Mouse (Mus musculus): Measurements from ENCODE around the gene Elf4.

Gene Elf4

DNA sequence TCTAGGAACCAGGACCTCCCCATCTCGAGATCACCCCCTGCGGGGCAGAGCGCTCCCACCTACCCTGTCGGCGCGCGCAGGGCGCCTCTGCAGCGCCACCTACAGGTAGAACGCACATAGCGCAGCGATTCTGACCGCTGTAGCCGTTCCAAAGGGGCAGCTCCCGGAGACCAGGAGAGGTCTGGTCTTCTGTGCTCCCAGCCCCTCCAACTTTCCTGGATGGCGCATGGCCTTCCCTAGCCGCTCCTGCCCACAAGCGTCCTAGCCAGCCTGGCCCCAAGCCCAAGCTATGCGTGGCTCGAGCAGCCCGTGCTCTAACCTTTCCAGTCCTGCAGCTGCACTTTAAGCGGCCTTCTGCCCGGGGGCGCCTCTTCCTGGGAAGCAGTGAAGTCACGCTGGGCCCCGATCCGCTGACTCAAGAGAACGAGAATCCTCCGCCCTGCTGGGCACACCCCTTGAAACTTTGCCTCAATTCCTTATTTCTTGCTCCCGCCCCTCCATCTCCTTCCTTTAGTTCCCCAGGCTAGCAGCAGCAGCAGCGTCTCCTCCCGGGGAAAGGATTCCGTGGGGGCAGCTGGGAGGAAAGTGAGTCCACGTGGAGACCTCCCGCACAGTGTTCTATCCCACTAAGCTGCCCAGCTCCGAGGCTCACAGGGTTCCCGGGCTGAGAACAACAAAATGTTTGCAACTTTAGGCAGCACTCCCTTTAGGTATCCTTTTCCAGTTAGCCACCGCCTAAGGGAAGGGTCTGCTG, at the start of gene Elf4:
Elf4 (minus strand) TSS at position 379 of the 754 bp plus-strand sequence.
- DNase-seq (ENCODE audit: low spot score): peak; percentile 36

DNA sequence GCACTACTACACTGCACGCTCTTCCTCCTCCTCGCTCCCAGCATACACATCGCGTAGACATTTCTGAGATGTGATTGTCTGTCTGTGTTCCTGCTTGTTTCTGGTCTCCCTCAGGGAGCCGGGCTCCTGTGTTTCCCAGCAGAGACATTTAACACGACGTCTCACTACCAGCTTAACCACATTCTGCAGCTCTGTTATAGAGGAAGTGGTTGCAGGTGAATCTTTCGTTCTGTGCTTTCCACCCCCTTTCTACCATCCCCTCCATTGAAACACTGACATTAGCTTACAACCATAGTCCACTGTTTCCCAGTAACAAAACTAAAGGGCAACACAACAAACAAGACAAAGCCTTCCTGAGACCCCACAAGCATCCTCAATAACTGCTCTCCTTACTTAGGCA, 30.8 kb upstream of the Elf4 start:
- DNase-seq (ENCODE audit: low spot score): no peak

DNA sequence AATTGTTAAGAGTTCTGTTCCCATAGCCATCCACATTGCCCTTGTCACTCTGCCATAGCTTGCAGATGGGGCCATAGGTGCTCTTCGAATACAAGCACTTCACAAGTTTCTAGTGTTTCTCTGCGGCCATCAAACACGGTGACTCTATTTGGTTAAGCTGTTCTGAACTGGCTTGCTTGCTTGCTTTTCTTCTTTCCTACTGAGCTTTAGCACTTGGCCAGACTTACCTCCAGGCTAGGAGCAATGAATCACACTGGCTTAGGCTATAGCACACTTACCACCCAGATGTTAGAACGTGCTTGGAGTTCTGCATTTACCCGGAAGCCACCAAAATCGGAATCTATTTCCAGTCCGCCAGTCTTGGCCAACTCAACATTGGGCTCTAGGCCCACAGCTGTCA, 18.8 kb upstream of the Elf4 start:
- DNase-seq (ENCODE audit: low spot score): no peak

DNA sequence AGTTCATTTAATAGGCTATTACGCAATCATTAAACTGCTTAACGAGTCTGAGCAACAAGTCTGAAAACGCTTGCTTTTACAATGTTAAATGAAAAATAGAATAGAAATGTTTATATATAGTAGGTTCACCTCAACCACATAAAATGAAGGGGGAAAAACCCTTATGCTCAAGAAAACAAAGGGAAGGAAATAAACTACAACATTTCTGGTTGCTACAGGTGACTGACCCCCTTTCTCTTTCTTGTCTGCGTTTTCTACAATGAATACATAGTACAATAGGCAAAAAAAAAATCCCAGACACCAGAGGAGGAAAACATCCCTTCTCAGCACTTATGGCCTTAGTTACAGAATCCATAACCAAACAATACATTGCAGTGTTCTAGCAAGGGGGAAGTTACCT, 18.2 kb upstream of the Elf4 start:
- DNase-seq (ENCODE audit: low spot score): no peak

DNA sequence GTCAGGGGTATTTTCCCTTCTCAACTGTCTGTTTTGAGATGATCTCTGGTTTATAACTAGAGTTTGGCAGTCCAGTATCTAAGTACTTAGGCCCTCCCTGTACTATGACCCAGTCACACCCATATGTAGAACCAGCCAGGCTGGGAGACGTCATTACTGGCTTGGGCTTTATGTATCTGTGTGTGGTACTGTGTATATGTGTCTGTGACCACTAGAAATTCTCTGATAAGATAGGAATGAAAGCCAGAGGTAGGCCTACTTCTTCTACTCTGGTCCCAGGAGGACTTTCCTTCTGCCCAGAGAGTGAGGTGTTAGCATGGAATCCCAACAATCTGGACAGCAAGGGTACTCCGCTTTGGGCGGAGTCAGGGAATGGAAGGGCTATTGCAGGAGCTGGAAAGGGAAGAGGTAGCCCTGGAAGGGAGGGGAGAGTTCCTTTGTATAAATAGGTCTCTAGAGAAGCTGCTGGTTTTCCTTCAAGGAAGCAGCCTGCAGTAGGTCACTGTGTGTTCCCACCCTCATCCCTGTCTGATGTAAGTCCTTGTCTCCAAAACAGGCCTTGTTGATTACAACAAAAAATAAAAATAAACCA, 4.5 kb upstream of the Elf4 start:
- no peak for DNase-seq (ENCODE audit: low spot score)

DNA sequence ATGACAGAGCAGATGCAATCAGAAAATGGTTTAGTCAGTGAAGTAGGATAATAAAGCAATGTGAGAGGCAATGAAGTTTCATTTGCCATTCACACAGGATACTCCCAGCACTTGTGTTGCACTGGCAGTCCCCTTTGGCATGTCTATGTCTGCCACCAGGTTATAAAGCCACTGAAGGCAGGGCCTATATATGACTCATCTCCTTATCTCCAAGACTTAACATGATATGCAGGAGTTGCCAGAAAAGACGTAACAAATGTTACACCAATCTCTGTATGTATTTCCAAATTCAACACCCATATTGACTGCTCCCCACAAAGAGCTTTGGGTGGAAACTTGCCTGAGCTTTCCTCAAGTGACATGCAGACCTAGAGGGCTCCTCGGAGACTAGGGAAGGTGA, 3.2 kb upstream of the Elf4 start:
- DNase-seq (ENCODE audit: low spot score): no peak

DNA sequence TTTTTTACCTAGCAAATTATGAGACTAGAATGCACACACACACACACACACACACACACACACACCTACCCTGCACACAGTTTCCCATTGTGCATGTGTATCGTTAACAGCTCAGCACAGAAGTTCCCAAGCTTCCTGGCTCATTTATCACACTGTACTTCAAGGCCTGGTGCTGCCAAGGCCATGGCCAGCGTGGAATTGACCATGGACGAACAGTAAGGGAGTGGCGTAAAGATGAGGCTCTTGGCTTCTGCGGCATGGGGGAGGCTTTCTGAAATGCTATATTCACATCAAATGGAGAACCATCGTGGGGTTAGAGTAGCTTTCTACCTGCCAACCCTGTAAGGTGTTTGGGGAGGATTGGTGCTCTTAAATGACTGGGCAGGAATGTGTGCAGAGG, 1.5 kb upstream of the Elf4 start:
- DNase-seq (ENCODE audit: low spot score): peak; percentile 35

DNA sequence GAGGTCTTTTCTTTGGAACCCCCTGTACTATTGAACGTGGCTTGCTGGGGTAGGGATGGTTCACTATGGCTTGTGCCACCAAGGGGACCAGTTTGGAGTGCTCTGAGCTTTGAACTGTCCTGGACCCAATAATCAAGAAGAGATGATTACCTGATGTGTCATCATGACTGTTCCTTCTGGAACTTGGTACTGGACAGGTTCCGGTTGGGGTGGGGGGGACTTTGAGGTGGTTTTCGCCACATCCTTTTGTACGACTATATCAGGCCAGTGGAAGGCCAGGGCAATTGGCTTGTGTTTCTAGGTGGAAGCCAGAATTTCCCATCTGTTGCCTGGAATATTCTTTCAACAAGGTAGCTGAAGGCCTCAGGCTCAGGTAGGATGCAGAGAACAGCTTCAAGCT, 704 bp upstream of the Elf4 start:
- no peak for DNase-seq (ENCODE audit: low spot score)

DNA sequence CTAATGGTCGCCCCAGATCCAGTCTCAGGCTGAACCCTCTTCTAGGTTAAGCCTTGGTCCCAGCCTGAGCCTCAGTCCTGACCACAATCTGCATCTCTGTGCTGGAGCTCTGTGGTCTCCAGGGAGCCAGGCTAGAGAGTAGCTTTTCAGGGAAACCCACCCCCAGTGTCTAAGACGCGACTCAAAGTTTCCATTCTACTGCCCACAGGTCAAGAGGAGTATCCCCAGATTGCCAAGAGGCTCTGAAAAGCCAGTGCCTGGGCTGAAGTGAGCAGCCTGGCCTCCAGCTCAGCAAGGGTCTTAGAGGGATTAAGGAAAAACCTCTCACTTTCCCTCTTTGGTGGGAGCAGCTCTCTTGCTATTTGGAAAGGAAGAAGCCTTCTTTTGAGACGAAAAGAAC, 635 bp downstream of the Elf4 start:
- no peak for DNase-seq (ENCODE audit: low spot score)

DNA sequence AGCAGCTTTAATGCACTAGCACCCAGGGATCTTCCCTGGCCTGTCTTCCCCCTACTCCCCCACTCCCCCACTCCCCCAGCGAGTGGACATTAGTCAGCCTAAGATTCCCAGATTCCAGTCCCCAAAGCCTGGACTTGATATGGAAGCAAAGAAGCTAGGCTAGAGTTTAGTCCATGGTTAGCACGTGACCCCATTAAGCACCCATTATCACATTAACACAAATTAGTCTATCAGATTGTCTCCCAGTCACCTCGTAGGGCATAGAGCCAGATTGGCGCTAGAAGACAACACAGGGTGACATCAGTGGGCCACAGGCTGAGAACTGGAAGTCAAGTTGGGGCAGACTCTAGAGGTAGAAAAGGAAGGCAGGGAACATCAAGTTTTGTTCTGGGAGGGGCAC, 1.9 kb downstream of the Elf4 start:
- no peak for DNase-seq (ENCODE audit: low spot score)

DNA sequence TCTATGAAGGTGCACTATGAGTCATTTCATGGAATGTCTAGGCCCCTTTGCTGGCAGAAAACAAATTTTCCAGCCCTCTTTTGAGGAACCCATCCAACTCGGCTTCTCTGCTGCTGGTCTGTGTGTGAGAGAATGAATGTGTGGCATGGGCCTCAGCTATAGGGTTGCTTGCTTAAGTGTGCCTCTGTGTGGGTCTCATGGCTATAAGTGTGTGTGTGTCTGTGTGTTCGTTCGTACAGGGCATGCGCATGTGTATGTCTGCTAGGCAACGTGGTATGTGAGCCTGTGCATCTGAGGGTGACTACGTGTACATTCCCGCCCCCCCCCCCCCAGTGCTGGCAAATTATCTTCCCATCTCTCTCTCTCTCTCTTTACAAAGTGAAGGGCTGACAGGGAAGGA, 2.4 kb downstream of the Elf4 start:
- no peak for DNase-seq (ENCODE audit: low spot score)

DNA sequence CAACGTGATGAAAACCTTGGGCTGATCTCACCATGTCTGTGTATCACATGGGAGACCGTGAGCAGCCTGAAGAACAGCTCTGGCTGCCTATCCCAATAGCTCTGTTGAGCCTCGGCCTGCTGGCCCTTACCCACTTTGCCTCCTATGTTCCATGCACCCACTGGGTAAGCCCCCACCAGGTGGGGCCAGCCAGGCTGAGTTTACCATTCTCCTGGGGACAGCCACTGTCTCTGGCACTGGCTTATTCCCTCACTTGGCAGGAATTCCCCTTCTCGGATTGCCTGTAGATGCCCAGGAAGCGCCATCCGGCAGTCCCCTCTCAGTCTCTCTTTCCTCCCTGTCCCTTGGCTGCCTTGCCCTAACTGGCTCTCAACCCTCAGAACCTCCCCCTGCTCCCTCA, 6.0 kb downstream of the Elf4 start:
- no peak for DNase-seq (ENCODE audit: low spot score)

DNA sequence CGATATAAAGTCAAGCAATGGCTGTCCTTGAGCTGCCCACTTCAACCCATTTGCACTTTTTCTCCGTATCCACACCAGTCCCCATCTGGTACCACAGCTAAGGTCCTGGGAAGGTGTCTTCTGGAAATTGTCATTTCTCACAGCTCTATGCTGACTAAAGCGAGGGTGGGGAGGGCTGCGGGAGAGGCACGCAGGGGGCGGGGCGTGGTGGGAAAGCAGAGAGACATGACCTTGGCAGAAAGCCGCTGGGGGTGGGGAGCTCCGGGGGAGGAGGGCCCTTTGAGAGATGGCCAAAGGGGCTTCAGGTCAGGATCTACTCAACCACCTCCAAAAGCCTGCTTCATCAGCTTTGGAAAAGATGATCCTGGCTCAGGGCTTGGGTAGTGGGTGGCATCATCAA, 7.9 kb downstream of the Elf4 start:
- DNase-seq (ENCODE audit: low spot score): no peak

DNA sequence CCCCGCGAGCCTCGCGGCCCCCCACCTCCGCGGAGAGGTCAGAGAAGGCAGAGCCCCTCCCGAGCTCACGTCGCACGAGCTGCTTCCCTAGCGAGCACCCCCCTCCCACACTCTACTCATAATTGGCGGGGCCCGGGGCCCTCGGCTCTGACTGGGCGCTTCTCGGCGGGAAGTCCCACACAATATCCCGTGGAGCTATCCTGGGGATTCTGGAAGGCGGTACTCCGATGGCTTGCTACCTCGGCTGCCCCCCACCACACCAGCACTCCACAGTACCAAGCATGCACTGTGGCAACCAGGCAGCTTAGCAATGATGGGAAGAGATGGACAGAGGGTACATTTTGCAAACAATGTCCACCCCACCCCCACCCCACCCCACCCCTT, 8.4 kb downstream of the Elf4 start:
- DNase-seq (ENCODE audit: low spot score): no peak

DNA sequence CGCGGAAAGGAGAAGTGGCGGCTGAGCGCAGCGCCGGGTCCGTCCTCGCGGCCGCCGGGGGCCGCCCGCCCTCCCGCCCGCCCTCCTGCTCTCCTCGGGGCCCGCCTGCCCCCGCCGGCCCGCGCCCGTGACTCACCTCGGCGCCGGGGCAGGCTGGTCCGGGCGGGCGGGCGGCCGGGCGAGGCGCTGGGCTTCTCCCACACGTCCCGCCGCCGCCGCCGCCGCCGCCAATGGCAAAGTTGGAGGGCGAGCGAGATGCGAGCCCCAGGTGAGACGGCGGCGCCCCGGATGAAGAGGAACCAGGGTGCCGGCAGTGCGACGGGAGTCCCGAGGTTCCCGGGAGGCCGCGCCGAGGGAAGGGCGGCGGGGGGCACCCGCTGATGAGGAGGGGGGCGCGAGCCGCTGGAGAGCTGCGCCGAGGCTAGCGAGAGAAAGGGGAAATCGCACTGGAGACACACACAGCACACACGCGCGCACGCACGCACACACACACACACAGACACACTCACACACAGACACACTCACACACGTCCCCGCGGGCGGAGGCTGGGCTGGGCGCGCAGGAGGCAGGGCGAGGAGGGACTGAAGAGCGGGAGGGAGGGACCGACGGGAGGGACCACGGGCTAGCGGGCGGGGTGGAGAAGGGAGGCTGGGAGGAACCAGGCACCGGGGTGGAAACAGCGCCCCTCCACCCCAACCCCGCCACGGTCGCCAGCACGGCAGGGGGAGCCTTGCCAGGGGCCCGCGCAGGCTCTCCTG, 9.0 kb downstream of the Elf4 start:
- peak; percentile 78 for DNase-seq (ENCODE audit: low spot score)

DNA sequence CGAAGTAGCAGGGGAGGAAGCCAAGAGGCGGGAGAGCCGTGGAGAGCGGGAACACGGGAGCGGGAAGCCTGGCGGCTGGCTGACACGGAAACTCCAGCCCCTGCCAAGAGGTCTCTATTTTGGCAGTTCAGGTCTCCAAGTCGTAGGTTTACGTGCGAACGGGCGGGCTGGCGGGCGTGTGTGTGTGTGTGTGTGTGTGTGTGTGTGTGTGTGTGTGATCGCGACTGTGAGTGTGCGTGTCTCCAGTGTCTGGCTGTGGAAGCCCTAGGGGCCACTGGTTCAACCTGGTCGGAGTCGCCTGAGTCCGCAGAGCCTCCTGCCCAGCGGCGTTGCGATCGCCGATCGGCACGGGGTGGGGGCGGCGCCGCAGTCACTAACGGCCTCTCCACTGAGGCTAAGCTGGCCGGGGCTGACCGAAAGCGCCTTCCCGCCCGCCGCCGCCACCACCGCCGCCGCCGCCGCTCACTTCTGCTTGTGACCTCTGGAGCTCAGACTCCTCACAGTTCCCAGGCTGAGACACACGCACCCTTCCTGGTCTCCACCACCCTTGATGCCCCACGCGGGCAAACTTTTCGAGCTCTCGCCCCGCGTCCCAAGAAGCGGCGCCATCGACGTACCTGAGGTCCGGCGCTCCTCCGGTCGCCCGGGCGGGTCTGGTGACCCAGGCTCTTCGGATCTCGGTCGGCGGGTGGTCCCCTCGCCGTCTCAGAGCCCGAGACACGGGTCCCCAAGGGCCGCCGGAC, 9.8 kb downstream of the Elf4 start:
- DNase-seq (ENCODE audit: low spot score): no peak

DNA sequence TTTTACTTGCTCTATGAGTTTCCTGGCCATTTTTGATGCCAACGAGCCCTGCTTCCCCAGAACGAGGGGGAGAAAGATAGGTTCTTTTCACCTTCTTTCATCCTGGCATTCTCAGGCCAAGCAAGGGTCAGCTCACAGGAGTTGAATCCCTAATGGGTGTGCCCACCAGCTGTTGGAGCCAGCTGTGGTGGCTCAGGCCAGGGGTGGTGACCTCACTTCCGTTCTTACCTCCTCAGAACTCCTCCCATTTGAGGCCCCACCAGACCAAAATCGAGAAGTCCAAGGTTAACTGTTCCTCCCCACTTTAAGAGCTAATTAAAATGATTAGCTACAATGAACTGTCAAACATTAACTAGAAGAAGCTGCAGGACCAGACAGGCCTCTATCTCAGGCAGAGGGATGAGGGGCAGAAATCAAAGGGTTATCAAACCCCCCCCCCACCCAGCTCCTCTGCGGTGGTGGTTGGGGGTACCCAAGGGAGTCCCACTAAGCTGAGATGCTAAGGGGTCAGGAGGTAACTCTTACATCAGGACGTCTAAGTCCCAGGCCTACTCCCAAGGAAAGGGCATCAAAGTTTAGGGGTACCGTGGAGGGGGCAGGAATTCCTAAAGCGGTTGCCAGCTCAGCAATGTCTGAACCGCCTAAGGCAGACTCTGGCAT, 10.6 kb downstream of the Elf4 start:
- DNase-seq (ENCODE audit: low spot score): no peak

DNA sequence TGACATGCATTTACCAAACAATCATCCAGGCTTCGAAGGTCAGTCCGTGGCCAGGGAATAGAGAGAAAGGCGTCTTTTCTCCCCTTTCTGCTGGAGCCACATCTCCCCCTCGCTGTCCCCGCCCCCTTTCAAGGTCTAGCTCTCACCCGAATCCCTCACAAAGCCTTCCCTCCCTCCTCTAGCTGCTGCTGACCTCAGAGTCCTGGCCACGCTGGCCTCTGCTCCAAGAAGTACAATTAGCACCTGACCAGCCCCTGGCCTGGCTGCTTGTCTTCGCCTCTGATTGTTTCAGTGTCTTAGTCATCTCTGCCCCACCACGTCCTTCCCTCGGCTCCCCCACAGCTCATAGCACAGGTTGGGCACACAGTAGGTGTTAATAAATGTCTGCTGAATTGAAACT, 13.3 kb downstream of the Elf4 start:
- peak; percentile 40 for DNase-seq (ENCODE audit: low spot score)

DNA sequence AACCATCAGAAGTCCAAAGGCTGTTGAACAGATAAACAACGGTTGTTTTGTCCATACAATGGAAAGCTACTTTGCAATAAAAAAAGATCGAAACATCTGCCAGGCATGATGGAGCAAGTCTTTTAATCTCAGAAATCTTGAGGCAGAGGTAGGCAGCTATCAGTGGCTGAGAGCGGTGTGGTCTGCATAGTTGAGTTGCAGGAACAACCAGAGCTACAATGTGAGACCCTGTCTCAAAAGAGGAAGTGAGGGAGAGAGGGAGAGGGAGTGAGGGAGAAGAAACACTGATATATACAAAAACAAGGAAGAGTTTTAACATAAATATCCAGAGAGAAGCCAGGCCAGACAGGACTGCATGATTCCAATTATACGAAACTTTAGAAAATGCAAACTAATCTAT, 18.3 kb downstream of the Elf4 start:
- DNase-seq (ENCODE audit: low spot score): no peak

DNA sequence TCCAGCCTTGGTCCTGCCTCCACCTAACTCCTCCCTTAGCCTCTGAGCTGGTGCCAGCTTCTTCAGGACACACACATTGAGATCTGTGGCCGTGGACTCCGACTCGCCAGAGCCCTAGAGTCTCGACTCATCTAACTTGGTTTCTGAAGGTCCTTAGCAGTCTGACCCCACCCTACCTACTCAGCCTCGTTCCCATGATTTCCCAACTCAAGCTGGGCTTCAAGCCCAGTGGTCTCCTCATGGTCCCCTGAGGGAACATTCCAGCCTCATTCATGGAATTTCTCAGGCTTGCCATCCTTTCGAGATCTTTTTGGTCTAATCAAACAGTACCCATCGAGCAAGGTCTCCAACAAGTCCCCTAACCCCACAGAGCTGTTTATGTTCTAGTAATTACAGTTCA, 21.0 kb downstream of the Elf4 start:
- no peak for DNase-seq (ENCODE audit: low spot score)

DNA sequence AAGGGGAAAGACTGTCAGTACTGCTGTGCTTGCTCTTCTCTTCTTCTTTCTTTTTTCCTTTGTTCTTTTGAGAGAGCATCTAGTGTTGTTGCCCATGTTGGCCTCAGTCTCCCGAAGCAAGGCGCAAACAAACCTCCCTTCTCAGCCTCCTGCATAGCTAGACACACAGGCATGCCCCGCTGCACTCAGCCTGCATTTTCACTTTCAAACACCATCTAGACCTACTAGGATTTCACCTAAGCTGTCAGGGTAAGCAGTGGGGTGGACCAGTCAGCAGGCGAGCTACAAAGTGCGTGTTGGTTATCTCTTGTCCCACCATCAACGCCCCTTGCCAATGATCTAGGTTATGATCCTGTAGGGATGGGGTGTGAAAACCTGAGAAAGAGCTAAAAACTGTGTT, 21.4 kb downstream of the Elf4 start:
- no peak for DNase-seq (ENCODE audit: low spot score)

DNA sequence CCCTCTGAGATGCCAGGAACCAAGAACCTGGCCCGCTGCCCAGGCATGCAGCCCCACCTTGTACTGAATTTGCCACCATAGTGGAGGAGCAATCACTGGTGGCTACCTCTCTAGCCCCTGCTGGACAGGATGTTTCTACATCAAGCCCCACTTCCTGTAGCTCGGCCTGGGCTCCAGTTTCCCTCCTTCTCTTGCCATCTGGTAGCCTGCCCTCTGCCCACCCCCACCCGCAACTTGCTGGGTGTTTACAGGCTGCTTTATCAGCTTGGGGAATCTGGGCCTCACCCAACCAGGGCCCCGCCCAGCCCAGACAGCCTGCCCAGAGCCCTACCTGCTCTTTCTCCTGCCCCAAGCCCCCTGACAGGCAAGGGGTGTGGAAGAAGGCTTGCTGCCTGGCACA, 23.9 kb downstream of the Elf4 start:
- DNase-seq (ENCODE audit: low spot score): no peak
